8 mouse cellular contexts compared by ENCODE assay signal in genomic region chr3:105891760-105892571, GRCm38 (mm10). TPM values are rescaled to one million over a fixed set of nuclear protein-coding genes. Genes with fewer than 3 reads are reported as not detected.
A peak's percentile ranks its signal among the peaks of the same experiment; 100 is the strongest.
DNase-seq lines count a peak whose midpoint lies in the region; ATAC-seq lines count a peak whose summit lies in the region.

No protein-coding gene starts in this region.

- H3K9me3 ChIP-seq in embryonic facial prominence, embryonic 10.5 days: no peaks in the 10 kb centered on the region
- no peaks in the 10 kb centered on the region for H3K9me3 ChIP-seq in kidney, embryonic 16.5 days (ENCODE audit: low read length)
- H3K9me3 ChIP-seq in forebrain, embryonic 14.5 days (replicated peaks; ENCODE audit: control insufficient read depth, low read length): no peaks in the 10 kb centered on the region

- no peak overlapping the region for H3K4me2 ChIP-seq in kidney, embryonic 16.5 days (replicated peaks; ENCODE audit: low read depth, low read length)
- H3K4me2 ChIP-seq in forebrain, embryonic 14.5 days (ENCODE audit: low read length): no peak overlapping the region

- H3K4me1 ChIP-seq in embryonic facial prominence, embryonic 10.5 days: peaks cover 29% of the 10 kb centered on the region
- H3K4me1 ChIP-seq in kidney, embryonic 16.5 days (ENCODE audit: insufficient read depth, low read length): peaks cover 38% of the 10 kb centered on the region
- no peaks in the 10 kb centered on the region for H3K4me1 ChIP-seq in forebrain, embryonic 14.5 days (ENCODE audit: control insufficient read depth, insufficient read depth, low read length)

- ATAC-seq in frontal cortex, adult (ENCODE audit: low TSS enrichment): peak; percentile 70
- peak; percentile 63 for ATAC-seq in kidney, embryonic 16.5 days (ENCODE audit: low FRiP score, low TSS enrichment)
- peak; percentile 33 for ATAC-seq in megakaryocyte, adult 5-6 weeks (ENCODE audit: poor library complexity, severe bottlenecking)
- no peak for ATAC-seq in forebrain, embryonic 14.5 days

- H3K36me3 ChIP-seq in embryonic facial prominence, embryonic 10.5 days (replicated peaks): no peaks in the 10 kb centered on the region
- no peaks in the 10 kb centered on the region for H3K36me3 ChIP-seq in kidney, embryonic 16.5 days (ENCODE audit: insufficient read depth, low read length)
- H3K36me3 ChIP-seq in forebrain, embryonic 14.5 days (ENCODE audit: control insufficient read depth, insufficient read depth, low read length): no peaks in the 10 kb centered on the region

- no peak for DNase-seq in frontal cortex, adult 2 months (ENCODE audit: extremely low spot score in 1 of 2, low spot score in 1 of 2)
- DNase-seq in embryonic facial prominence, embryonic 10.5 days (ENCODE audit: low spot score): peak; percentile 16
- DNase-seq in thymus, postnatal 25 days: peak; percentile 83
- DNase-seq in retina, postnatal 1 day: no peak
- no peak for DNase-seq in forebrain, embryonic 14.5 days (ENCODE audit: low spot score)

- H3K9ac ChIP-seq in kidney, embryonic 16.5 days (replicated peaks; ENCODE audit: low read length): no peak overlapping the region
- no peak overlapping the region for H3K9ac ChIP-seq in forebrain, embryonic 14.5 days (ENCODE audit: low read length)

- WGBS in embryonic facial prominence, embryonic 10.5 days: 82% methylated on average over 10 of the region's 10 CpGs
- WGBS in kidney, embryonic 16.5 days: 56% methylated on average over 10 of the region's 10 CpGs
- WGBS in forebrain, embryonic 14.5 days: 84% methylated on average over 10 of the region's 10 CpGs

- no peaks in the 10 kb centered on the region for H3K27me3 ChIP-seq in embryonic facial prominence, embryonic 10.5 days (replicated peaks; ENCODE audit: low read depth, poor library complexity, severe bottlenecking)
- H3K27me3 ChIP-seq in kidney, embryonic 16.5 days (ENCODE audit: insufficient read depth, low read length): no peaks in the 10 kb centered on the region
- H3K27me3 ChIP-seq in forebrain, embryonic 14.5 days (replicated peaks; ENCODE audit: control insufficient read depth, insufficient read depth, low read length): no peaks in the 10 kb centered on the region

- peak overlapping the region; percentile 10; the same call in 1 of the 2 replicates for H3K27ac ChIP-seq in embryonic facial prominence, embryonic 10.5 days (replicated peaks)
- peak overlapping the region; percentile 6 for H3K27ac ChIP-seq in kidney, embryonic 16.5 days (ENCODE audit: low read length)
- no peak overlapping the region for H3K27ac ChIP-seq in forebrain, embryonic 14.5 days (ENCODE audit: low read depth, low read length)

- H3K4me3 ChIP-seq in embryonic facial prominence, embryonic 10.5 days: no peak overlapping the region
- H3K4me3 ChIP-seq in kidney, embryonic 16.5 days (ENCODE audit: low read length): no peak overlapping the region
- no peak overlapping the region for H3K4me3 ChIP-seq in forebrain, embryonic 14.5 days (ENCODE audit: low read depth, low read length)

RNA-seq across cellular contexts. Expression of gene Tmigd3, which starts 21.3 kb away (rescaled TPM):
- 0.20 TPM in 1 of 2 replicates, not detected in the other for polyA plus RNA-seq in frontal cortex, adult 2 months (2012; rRNA removed)
- 0.15 TPM in 1 of 2 replicates, not detected in the other for polyA plus RNA-seq in embryonic facial prominence, embryonic 10.5 days (2016; fragmentation: Nextera tagmentation; extraction: Ambion mirVana)
- polyA plus RNA-seq in kidney, embryonic 16.5 days (2015; fragmentation: Nextera tagmentation; extraction: Ambion mirVana): not detected in 2 replicates
- 0.40 and 1.2 TPM in 2 replicates for total RNA-seq in megakaryocyte, adult 5-6 weeks (2015)
- total RNA-seq in megakaryocyte, adult 5-6 weeks (2017): 2.1 and 5.8 TPM in 2 replicates
- polyA plus RNA-seq in forebrain, embryonic 14.5 days (2014; fragmentation: Nextera tagmentation; extraction: Ambion mirVana): not detected in 2 replicates

RNA-seq across cellular contexts. Expression of gene Adora3, which starts 21.3 kb away (rescaled TPM):
- polyA plus RNA-seq in frontal cortex, adult 2 months (2012; rRNA removed): 1.2 and 1.5 TPM in 2 replicates
- polyA plus RNA-seq in embryonic facial prominence, embryonic 10.5 days (2016; fragmentation: Nextera tagmentation; extraction: Ambion mirVana): not detected in 2 replicates
- polyA plus RNA-seq in kidney, embryonic 16.5 days (2015; fragmentation: Nextera tagmentation; extraction: Ambion mirVana): not detected in 2 replicates
- 12.7 and 15.0 TPM in 2 replicates for total RNA-seq in megakaryocyte, adult 5-6 weeks (2015)
- total RNA-seq in megakaryocyte, adult 5-6 weeks (2017): 6.4 and 6.5 TPM in 2 replicates
- polyA plus RNA-seq in forebrain, embryonic 14.5 days (2014; fragmentation: Nextera tagmentation; extraction: Ambion mirVana): 0.11 and 0.28 TPM in 2 replicates

RNA-seq across cellular contexts. Expression of gene I830077J02Rik, which starts 40.5 kb away (rescaled TPM):
- polyA plus RNA-seq in frontal cortex, adult 2 months (2012; rRNA removed): 1.4 and 1.8 TPM in 2 replicates
- polyA plus RNA-seq in embryonic facial prominence, embryonic 10.5 days (2016; fragmentation: Nextera tagmentation; extraction: Ambion mirVana): 0.34 and 0.61 TPM in 2 replicates
- 0.40 and 0.62 TPM in 2 replicates for polyA plus RNA-seq in kidney, embryonic 16.5 days (2015; fragmentation: Nextera tagmentation; extraction: Ambion mirVana)
- total RNA-seq in megakaryocyte, adult 5-6 weeks (2015): 126 and 132 TPM in 2 replicates
- total RNA-seq in megakaryocyte, adult 5-6 weeks (2017): 71.5 and 74.6 TPM in 2 replicates
- polyA plus RNA-seq in forebrain, embryonic 14.5 days (2014; fragmentation: Nextera tagmentation; extraction: Ambion mirVana): 0.36 TPM in 1 of 2 replicates, not detected in the other

Comparison
In these comparisons a context has a peak if more than half of its experiments do, and no peak if none do; other contexts are left out.
1. DNase-seq: peak in embryonic facial prominence, embryonic 10.5 days (single experiment) and thymus, postnatal 25 days (single experiment); none in frontal cortex, adult 2 months (0 of 2), retina, postnatal 1 day (single experiment) and forebrain, embryonic 14.5 days (single experiment).